Mouse (Mus musculus) hindlimb bud, embryonic 11.5 days (tissue): ENCODE measurements at regions not wholly inside any gene's neighbourhood (a gene's known extent, or its start where the extent isn't known, plus 50 kb on each side); places are given as distances from the start of the nearest gene placed in this dataset.

Experiments used
- DNase-seq: peaks from one replicate; pipeline ENCODE4 v3.0.0-alpha.2; 2012; ENCODE audit warnings: low read depth, low spot score; ENCODE audit errors: extremely low spot score

DNA sequence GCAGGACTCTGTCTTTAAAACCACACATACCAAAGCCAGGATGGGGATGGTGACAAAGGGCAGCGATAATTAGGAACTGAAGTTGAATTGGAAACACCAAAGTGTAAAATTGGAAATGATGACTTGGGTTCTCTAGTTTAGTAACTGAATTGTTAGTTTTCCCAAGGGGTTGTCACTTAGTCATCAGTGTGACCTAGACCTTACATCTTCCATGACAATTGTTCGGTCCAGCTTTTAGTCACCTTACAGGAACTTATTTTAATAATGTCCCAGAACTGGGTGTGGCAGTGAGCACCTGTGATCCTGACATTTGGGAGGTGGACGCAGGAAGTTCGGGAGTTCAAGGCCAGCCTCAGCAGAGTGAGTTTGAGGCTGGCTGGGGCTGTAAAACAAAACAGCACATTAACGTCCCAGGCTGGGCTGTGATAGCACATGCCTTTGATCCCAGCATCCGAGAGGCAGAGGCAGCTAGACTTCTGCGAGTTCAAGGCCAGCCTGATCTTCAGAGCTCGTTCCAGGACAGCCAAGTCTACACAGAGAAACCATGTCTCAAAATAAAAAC is 81.9 kb upstream of the Hes1 start:
- no peak for DNase-seq

DNA sequence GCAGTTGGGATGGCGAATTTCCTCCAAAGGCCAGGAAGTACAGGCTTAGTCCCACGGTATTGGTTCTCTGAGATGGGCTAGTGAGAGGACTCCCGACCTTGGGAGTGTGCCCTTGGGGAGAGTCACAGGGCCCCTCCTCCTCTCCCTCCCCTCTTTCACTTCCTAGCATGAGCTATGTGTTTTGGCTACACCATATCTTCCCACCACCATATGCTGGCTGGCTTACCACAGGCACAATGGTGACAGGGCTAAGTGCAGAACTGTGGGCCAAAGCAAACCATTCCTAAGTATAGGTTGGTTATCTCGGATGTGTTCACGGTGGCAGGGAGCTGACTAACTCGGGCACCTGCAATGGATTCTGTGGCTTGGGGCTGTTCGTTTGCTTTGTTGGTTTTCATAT is 81.0 kb upstream of the Hes1 start:
- no peak for DNase-seq

- DNase-seq, result no peak
These were observed 78.9 kb upstream of the Hes1 start for GRCm38 (mm10) chr16:29985126-29985931.

GRCm38 (mm10) chr16:29987595-29987994 is 76.6 kb upstream of the Hes1 start:
- DNase-seq, result no peak

- no peak for DNase-seq
These were observed 76.2 kb upstream of the Hes1 start for GRCm38 (mm10) chr16:29987999-29988398.

GRCm38 (mm10) chr16:29989308-29989707 is 74.9 kb upstream of the Hes1 start:
- no peak for DNase-seq

DNA sequence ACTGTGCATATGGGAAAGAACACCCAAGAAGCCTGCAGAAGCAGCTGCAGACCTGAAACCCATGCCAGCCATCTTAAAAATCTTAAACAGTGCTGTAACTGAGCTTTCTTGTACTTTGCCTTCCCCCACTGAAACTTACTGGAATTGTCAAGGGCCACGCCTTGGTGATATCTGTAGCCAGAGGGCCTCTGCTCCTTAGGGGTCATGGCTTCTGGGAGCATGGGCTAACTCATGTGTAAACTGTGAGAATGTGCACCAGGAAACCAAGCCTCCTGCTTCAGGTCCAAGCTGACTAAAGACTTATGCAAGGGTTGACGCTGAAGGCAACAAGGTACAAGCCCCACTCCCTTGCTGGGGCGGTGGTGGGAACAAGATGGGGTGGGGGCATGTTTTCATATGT is 73.8 kb upstream of the Hes1 start:
- no peak for DNase-seq

GRCm38 (mm10) chr16:29990795-29991587 is 73.2 kb upstream of the Hes1 start:
- no peak for DNase-seq

GRCm38 (mm10) chr16:29991876-29992380 is 72.3 kb upstream of the Hes1 start:
- DNase-seq, result no peak

DNA sequence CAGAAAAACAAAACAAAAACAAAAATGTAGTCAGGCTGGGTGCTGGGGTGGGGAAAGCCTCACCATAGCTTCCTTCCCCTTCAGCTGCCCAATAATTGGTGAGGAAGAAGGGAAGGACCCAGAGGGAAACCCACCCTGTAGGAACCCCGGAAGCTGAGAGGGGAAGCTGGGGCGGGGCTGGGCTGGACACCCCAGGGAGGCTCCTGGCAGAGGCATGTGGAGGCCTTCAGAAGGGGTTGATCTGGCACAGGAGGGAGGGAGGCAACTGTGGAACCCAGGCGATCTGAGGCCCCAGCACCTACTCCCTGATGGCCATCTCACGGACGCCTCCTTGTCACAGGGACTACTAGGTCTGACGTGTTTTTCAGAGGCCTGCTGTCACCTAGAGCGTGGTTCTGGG is 71.1 kb upstream of the Hes1 start:
- no peak for DNase-seq

- DNase-seq, result no peak
These were observed 70.6 kb upstream of the Hes1 start for GRCm38 (mm10) chr16:29993535-29993934.

- no peak for DNase-seq
These were observed 67.8 kb upstream of the Hes1 start for GRCm38 (mm10) chr16:29996139-29997069.

GRCm38 (mm10) chr16:30000166-30000565 is 64.0 kb upstream of the Hes1 start:
- no peak for DNase-seq

DNA sequence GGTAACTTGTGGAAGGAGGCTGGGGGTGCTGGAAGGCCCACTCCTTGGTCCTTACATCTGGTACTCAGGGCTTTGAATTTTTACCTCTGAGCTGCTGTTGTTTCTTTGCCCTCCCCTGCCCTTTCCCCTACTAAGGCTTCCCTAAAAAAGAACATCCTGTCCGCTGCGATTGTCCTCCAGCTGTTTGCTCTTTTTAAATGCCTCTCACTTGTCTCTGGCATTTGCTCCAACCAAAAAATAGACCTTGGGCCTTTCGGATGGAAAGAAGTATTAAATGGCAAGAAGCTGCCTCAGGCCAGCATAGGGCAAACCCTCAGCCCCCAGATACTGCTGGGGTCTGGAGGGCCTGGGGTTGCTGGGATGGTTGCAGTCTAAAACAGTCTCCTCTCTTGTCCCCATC is 59.1 kb upstream of the Hes1 start:
- DNase-seq, result no peak

DNA sequence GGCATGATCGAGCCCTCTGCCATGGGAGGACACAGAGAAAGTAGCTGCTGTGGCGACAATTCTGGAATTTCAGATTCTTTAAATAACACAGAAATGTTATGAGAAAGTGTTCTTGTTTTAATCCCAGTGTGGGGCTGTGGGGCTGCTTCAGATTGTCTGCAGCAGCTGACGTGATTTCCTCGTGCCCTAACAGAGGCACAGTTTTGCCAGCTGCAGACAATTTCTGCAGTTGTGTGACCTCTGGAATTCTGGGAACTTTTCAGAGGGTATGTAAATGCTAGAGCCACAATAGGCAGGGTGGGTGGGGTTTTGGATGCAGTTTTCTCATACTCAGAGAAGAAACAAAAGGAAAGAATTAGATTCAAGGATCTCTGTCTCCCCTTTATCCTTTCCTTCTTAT is 57.4 kb upstream of the Hes1 start:
- DNase-seq, result no peak

DNA sequence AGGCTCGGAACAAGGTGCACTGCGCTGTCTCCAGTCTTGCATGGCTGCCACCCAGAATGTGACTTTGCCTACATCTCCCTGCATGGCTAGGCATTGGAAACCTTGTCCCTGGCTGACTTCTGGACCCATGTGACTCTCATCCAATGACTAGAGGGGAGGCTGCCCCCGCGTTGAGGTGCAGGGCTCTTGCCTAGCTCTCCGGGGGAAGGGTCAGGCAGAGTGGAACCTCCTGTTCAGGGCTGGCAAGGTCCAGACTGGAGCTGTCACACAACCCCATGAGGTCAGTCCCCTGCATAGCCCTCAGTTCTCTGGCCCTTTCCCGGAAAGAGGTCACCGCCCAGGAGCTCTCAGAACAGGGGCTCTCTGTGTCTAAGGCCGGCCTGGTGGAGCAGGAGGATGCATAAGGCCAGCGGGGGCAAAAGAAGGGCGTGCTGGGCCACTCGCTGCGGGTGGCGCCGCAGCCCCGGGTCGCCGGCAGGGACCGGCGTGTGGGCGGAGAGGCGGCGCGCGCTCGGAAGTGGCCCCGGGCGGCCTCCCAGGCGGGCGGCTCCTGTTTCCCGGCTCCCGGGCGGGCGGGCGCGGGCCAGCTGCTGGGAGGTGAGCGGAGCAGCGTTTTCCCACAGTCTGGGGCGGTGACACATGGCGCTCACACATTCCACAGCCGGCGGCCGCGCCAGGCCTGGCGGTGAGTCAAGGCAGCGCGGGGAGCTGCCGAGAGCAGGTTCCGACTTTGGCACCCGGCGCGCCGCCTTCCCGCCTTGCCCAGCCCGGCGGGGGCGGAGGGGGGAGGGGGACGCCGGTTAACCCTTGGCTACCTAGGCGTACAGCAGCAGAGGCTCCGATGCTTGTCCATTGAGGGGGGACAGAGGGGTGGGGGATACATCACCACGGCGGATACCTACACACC is 55.5 kb upstream of the Hes1 start:
- DNase-seq, result no peak

DNA sequence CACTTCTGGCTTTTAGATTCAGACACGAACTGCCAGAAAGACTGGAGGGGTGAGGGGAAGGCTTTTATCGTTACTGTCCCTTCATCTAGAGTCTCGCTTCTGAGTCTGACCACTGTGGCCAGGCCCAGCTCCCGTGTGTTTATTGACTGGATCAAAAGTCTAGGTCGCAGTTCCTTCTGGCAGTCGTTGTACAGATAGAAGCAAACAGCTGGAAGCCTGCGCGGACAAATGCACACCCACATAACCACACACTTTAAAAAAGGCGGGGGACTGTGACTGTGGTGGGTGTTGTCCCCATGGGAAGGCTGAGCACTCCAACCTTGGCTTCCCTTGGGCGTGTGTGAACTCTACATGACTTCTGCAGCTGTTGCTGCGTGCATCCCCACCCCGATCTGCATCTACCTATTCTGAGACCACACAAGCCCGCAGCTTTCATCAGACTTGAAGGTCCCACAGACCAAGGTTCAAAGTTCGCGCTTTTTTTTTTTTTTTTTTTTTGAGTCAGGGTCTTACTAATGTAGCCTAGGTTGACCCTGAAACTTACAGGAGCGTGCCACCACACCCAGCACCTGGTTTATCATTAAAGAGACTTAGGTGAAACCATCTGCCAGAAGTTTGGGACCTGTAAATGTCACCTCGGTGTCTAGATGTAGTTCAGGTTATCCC is 54.5 kb upstream of the Hes1 start:
- no peak for DNase-seq

DNA sequence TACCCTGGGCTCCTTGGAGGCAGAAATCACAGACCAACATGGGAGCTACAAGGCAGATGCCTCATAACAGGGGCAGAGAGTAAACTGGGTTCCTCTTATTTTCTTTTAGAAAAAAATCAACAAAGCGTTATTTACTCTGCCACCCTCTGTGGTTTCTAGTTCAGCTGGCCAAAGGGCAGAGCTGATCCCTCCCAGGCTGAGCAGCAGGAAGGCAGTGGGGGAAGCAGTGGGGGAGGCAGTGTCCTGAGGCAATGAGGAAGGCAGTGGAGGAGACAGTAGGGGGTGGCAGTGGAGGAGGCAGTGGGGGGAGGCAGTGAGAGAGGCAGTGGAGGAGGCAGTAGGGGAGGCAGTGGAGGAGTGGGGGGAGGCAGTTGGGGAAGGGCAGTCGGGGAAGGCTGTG is 51.1 kb upstream of the Hes1 start:
- DNase-seq, result no peak

GRCm38 (mm10) chr16:30013943-30014342 is 50.2 kb upstream of the Hes1 start:
- DNase-seq, result no peak
